Mouse (Mus musculus) megakaryocyte, embryonic 14.5 days (primary cell): Measurements from ENCODE around the gene Stat5a.

Experiments
- FLI1 ChIP-seq: IDR thresholded peaks from 2 replicates; pipeline ENCODE4 v1.6.1; 2012; ENCODE audit warnings: low read length, inconsistent platforms, mixed read lengths
- GATA1 ChIP-seq: IDR thresholded peaks from 3 replicates; pipeline ENCODE4 v1.6.1; 2012; ENCODE audit warnings: mixed read lengths, low read length, inconsistent platforms, borderline replicate concordance

DNA sequence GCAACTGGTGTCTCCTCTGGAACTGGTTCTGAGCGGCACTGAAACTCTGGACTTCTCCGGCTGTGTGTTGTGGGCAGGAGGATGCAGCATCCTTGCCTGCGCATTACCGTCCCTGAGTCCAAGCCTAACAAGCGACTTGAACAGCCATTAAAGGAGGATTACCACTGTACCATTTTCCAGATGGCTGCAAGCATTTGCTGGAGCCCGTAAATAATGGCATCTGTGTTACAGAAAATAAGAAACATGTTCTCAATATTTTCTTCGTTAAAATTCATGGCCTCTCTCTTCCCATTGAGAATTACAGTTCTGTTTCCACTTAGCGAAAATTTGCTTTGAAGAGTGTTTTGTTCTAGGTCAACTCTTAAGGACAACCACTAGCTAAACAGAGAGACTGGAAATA is 39.1 kb upstream of the Stat5a start:
- no peak for TF ChIP-seq FLI1
- TF ChIP-seq GATA1 = no peak
